Mouse (Mus musculus) E14TG2a.4 (cell line): ENCODE measurements around the gene Gde1.

Source experiments
- CTCF ChIP-seq: conservative IDR thresholded peaks from 2 replicates; pipeline ENCODE4 v1.5.1; 2014; ENCODE audit warnings: low read length
- NANOG ChIP-seq: IDR thresholded peaks from 2 replicates; pipeline ENCODE4 v1.6.1; 2014; ENCODE audit warnings: borderline replicate concordance, low read length, mixed read lengths
- POU5F1 ChIP-seq: IDR thresholded peaks from 2 replicates; pipeline ENCODE4 v1.6.1; 2014; ENCODE audit warnings: low read length, borderline replicate concordance

GRCm38 (mm10) chr7:118733225-118733624 lies 27.6 kb upstream of the Gde1 start:
- TF ChIP-seq CTCF (no peak), POU5F1 (no peak), NANOG (no peak)
